Mouse (Mus musculus): ENCODE measurements at regions not wholly inside any gene's neighbourhood (a gene's known extent, or its start where the extent isn't known, plus 50 kb on each side); places are given as distances from the start of the nearest gene placed in this dataset.

DNA sequence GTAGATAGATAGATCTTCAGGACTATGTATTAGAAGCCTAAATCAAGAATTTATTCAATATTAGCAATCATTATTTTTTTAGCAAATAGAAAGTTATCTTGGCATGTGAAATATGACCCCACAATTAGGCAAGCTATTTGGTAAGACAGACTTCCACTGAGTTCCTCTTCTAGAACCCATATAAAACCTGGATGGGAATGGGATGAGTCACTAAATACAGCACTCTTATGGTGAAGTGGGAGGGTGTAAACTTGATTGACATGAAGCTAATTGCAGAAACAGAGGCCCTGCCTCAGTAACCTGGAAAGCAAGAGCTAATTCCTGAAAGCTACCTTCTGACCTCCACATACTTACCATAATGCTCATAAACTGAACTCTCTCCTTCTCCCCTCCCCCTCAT, 723.2 kb upstream of the Zeb2 start:
- DNase-seq, result no peak

DNA sequence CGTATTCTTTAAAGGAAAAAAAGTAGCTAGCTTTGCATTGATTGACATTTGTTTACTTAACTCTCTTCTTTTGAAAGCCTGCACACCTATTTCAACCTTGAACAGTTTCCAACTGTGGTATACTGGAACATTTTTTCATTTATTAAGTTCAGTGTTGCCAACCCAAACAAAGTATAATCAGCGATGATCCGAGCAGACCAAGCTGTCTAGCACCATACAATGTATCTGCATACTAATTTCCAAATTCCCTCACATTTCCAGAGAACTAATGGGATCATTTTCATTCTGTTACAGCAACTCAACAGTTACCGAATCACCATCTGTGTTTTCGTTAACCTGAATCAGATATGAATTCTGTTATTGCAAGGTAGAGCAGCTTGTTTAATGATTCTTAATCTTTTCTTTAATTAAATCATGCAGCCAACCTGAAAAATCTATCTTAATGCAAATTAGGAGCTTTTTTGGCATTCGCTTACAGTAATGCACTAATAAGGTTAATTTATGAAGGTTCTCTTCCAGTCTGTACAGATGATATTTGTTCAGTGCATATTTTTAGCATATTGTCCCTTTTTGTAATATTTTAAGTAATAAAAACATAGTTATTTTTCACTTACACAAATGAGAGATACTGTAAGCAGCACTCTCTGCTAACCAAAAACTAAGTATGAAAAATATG, 719.5 kb upstream of the Zeb2 start:
- no peak for DNase-seq

DNA sequence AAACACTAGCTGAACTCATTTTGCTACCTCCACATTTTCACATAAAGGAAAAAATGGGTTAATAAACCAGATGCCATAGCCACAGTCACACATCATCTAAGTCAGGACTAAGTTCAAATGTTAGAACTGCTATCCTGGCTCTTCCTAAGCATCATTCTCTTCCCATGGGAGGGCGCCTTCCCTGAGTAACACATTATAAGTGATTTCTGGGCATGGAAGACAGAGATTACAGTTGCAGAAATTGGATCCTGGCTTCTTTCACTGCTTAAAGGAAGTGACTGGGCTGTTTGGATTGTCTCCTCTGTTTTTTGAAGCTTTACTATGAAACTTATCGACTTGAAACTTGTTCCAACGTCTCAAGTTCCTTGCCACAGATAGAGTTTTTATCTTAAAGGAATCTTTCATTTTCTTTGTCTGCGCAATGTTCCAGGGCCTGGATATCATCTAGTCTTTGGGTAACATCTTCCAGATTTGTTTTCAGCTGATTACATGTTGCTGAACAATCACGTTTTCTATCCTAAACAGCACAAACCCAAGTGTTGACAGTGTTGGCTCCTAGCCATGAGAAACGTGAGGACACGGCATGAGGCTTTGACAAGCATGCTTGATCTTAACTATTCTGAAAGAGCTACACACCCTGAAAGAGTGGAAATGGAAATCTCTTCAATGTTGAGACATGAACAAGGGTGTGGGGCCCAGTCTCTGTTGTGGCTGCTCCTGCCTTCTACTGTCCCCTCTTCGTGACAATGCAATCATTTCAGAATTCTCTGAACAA, 700.9 kb upstream of the Zeb2 start:
- DNase-seq, result no peak

DNA sequence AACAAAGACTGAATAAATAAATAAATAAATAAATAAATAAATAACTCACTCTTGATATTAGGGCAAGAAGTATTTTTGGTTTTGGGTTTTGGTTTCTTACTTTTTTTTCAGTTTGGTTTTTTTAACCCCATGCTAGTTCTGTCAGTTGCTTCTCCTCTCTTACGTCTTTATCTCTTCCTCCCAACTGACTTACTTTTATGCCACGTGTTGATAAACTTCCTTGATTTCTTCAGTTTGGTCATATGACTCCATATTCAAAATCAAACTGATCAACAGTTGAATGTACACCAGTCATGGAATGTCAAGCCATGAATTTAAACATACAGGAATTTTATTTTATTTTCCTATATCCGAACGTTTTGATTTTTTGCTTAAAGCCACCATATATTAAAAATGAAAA, 697.5 kb upstream of the Zeb2 start:
- no peak for DNase-seq

DNA sequence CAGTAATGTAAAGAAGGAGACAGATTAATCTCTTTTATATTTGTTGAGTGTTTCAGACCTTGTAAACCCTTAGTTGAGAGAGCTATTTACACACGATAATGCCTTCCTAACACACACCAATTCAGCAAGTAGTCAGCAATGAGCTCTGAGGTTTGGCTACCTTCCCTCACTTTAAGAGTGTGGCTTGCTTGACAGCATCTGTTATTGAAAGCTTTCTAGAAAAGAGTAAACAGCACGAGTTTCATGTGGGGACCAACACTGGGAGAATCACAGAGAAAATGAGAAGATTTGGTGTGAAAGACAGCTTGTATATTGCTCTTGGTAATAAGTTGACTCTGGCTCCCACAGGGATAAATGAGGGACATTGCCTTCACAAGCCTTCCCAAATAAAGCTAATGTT, 688.1 kb upstream of the Zeb2 start:
- no peak for DNase-seq

DNA sequence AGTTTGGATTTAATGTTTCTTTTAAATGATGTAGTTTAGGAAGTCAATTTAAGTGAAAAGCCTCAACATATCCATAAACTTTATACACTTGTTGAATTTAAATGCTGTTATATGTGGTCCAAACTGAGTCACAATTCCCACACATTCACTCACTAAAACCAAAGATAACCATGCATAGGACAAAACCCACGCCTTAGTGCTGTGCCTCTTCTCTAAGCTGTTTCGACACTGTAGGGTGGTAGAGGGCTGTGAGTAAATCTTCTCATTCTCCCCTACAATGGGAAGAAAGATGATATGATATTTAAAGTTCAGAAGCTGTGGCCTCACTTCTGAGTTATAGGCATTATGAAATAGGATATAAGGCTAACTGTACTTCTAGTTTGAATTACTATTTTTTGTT, 682.9 kb upstream of the Zeb2 start:
- DNase-seq, result no peak

DNA sequence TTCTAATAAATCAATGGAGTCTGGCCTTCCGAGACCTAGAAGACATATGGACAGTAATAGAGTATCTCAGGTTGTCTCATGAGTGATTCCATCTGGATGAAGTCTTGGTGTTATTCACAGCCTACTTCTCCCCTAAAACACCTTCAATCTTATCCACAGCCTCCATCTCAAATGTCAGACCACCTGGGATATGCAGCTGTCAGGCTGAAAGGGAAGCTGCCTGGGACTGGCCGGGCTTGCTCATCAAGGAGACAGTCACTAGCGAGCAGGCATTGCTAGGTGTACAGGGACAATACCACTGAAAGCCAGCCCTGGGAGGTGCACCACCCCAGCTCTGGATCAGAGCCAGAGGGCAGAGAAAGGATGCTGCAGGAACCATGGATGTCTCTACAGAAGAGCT, 676.4 kb upstream of the Zeb2 start:
- DNase-seq, result no peak

DNA sequence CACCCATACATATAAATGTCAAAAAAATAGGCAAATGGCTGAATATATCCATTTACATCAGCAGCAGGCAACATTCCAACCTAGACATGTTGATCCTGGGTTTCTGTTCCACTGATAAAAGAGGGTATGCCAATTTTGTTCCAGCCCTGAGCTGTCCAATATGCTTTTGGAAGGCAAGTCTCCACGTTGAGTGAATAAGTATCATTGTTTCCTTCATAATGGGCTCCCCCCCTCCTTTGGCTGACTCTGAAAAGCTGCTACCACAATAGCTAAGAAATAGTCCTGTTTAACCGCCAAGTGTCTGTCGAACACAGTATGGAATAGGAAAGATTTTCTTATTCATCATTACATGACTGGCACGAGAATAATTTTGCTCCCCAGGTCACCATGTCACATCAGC, 672.5 kb upstream of the Zeb2 start:
- no peak for DNase-seq

DNA sequence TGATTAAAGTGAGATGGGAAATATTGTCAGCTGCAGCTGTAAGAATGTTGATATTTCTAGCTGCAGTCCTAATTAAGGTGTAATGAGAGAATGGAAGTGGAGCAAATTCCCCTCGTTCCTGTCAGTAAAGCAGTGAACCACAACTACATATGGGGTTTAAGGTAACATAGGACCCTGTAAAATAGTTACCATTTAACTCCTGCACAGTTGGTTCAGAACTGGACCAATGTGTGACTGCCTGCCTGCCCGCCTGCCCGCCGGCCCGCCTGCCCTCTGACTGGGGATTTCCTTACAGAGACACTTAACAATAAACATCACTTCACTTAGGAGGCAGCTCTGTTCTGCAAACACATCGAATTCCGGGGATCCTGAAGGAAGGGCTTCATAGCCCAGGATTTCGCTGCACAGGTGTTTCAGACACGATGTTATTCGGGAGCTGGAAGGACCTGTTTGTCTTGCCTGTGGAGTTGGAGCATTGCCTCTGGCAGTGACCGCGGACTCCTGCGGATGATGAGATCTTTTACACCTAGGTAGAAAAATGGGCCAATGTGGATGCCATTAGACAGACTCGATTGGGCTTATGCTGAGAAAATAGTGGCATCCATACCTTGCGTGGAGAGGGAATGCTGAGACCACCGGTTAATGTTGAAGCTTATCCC, 670.7 kb upstream of the Zeb2 start:
- peak; percentile 2 for DNase-seq

DNA sequence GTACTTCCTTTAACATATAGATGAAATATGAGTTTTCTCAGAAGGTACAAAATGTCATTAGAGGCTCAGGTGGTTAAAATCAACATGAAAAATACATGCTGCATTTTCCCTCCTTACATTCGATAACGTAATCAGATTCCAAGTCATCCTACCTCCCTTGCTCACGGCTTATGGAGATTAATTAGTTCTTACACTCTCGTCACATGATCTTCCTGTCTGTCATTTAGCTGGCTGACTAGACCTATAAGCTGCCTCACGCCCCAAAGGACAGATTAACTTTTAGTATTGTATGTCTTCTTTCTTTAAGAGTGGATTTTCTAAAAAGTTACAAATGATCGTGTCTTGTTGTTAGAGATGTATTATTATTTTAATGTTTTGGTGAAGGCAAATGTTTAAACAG, 669.6 kb upstream of the Zeb2 start:
- DNase-seq, result no peak

DNA sequence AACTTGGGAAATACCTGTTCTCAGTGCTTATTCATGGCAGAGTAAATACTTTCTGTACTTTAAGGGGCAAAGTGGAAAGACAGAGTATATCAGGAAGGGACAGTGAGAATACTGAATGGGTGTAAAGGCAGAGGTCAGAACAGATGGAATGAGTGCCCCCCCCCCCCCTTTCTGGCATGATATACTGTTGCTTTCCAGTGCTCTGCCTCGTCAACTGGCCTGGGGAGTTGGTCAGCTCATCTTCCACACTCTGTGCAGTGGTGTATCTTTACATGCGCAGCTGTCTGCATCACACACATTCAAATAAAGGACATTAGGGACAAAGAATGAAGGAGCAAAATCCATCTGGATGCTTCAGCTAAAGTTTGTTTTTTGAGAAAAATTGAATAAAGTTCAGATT, 668.5 kb upstream of the Zeb2 start:
- no peak for DNase-seq

DNA sequence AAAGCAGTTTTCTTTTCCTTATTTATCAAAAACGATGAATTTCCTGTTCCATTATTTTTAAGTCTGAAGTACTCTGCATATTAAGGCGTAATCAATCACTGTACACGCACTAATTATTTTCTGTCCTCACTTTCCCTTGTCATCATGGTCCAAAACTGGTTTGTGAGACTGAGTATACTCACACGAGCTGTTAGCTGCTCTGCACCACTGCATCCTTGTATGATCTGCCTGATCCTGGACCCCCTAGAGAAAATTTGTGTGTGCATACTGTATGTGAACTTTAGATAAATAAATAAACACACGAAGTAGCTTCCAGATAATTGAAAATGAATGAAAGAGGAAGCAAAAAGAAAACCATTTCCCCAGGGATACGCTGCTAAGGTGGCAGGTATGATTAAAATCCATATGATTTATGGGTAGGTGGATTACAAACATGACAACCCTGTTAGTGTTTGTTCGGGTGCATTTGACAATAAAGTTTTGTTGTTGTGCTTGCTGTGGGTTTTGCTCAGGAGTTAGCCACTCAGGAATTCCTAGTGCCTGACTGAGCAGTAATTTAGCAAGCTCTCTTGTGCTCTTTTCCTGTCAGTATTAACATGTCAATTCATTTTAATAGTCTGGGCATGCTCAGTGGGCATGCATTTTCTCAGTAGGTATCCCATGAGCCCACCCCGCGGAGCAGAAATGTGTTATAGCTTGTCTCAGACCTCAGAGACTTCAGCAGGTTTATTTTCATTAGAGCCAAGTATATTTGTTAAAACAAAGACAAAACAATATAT, 666.6 kb upstream of the Zeb2 start:
- no peak for DNase-seq

DNA sequence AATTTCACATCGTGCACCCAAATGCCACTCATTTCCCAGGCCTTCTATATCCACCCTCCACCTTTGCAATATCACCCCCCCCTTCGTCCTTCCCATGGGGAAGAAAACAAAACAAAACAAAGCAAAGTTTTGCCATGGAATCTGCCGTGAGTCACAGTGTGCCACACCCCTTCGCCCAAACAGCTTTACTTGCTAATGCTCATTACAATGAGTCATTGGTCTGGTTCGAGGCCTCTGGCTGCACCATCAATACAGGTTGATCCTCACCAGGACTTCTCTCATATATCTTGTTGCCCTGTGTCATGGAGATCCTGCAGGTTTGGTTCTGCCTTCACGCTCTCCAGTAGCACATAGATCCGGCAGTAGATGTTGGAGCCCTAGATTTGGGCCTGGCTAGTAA, 660.3 kb upstream of the Zeb2 start:
- no peak for DNase-seq

DNA sequence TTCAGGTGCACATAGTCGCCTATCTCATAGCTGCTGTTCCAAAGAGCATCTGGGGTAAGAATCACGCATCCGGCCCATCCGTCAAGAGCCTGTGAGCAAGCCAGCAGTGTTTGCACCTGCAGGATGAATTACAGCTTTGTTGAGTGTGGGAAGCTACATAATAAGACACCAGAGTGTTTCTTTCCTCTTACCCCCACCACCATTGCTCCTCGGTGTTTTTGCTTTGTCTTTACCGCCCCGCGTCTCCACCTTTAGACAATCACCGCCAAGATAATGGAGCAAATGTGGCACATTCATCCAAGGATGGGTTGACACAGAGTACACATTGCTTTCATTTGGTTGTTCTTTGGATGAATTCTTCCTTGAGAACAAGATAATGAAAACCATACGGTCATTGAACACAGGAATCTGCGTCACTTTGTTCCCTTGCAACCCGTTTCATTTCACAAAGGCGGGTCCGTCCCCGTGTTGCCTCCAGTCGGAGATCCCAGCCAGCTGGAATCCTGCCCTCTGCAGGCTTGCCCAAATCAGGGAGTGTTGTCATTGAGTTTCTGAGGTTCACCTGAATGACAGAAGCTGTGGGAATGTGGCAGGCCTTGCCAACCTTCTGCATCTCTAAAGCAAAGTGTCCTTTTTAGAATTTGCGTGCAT, 659.4 kb upstream of the Zeb2 start:
- DNase-seq, result no peak

DNA sequence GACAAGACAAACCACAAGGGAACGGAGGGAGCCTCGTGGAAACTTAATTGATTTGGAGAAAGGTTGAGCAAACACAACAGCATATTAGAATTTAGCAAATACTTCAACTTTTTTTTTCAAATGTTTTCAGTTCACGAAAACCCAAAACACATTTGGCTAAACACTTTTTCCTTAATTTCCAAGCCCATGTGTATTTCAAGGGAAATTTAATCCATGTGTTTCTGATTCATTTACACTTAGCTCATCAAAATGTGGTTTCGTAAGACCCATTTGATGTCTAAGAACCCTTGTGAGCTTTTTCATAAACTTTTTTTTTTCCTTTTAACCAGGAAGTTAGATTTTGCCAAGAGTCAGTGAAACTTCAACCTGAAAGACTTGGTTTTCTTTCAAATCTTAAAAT, 658.5 kb upstream of the Zeb2 start:
- DNase-seq, result no peak

DNA sequence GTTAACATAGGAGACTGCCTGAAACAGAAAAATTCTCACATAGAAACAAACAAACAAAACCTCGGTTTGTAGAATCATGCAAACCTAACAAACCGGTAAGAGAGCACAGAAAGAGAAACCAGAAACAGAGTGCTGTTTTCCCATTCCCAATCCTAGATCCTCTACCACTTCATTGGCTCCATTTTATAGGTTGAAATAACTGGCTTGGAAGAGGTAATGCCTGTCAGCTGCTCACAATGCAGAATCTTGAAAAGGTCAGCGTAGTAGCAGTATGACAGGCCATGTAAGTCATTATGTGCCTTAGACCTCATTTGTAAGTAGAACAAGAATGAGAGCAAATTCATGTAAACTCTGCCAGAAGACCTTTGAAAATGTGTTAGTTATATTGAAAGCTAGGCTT, 657.2 kb upstream of the Zeb2 start:
- DNase-seq, result no peak

DNA sequence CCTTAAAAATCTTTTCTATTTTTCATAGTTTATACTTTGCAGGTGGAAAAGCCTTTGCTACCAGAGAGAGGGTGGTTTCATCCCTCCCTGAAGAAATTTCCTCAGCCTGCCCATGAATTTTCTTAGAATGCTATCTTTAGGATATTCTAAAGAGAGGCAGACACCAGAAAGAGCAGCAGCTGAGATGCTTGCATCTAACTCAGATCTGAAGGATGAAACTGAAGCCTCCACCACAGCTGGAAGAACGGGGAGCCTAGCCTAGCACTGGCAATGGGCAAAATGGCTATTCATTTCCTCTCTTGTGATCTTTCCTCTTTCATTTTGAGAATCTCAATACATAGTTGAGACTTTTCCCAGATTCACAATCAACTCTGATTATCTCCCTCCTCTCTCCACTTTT, 640.0 kb upstream of the Zeb2 start:
- DNase-seq, result no peak

DNA sequence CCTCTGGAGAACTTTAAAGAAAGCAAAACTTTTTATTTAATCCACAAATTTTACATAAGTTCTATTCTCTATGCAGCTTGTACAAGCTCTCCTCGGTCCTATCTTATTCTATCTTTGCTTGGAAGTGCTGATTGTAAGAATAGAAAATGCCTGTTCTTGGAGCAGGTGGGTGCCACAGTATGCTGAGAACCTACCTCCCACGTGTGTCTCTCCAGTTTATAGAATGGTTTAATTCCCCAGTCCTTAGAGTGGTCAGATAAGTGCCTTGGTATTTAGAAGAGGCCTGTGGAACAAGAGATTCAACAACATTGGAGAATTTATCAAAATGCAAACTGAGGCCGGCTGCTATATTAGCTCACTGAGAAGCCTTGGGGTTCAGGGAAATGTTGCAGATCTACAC, 639.2 kb upstream of the Zeb2 start:
- DNase-seq, result no peak

DNA sequence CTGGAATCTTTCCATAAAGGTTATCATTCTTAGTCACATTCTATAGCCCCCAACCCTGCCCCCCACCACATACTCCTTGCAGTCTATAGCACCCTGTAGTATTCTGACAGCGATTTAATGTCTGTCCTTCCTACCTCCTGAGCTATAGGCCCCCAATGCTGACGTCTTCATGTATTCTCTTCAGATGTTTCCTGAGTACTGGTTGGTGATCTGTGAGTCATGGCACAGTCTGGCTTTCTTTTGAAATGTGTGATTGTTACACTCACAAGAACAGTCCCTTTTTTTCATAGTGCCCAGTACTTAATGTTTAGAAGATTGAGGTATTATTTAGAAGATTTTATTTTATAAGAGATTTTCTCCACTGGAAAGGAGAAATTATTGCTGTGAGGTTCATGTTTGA, 634.6 kb upstream of the Zeb2 start:
- no peak for DNase-seq

DNA sequence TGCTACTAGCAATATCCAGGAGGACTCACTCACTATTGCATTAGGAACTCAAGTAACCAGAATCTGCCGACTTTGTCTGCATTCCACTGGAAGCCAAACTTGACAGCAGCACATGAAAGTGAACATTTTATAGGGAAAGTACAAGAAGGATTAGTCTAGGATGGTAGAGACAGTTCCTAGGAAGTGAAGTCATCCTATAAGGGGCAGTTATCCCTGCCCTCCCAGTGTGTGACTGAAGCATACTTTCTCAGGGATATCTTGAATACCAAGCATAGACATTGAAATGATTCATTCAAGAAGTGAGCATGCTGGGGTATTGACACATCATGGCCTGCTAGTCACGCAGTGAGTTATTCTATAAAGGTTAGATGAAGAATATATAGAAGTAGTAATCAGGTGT, 632.2 kb upstream of the Zeb2 start:
- DNase-seq, result no peak

DNA sequence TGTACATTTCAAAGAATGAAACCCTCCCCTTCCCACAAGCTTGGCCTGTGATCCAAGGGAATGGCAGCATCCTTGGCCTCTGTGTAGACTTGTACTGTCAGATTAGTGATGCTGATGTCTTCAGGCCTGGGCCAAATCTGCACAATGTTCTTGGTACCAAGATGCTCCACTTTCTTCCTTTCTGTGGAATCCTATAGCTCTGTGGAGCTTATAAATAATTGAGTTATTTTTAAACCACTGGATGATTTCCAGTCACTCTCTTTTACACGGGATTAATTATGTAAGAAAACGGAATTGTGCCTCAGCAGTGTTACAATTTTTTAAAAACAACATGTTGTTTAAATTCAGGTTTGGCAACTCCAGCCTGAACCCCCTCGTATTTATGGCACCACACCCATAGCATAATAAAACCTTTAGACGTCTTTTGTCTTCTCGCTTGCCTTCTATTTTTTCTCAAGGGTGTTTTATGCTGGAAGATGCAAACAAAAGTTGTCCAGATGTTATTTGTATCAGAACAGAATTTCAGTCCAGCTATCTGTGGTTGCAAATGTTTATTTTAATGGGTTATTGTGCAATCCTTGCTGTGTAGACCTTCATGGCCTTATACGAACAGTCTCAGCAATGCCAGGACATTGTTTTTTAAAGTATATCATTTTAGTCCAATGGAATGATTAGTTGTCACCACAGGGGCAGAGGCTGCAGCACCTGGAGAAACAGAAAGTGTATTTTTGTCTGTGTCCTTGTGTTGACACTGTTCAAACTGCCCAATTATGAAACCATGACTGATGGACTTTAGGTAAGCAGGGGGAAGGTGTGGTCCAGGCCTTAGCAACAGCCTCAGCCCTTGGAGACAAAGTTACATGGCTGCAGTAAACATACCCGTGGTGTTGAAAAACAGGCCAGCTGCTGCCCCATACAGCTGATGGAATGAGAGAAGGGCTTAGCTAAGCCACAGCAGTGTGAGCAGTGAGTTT, 630.4 kb upstream of the Zeb2 start:
- DNase-seq, result no peak

DNA sequence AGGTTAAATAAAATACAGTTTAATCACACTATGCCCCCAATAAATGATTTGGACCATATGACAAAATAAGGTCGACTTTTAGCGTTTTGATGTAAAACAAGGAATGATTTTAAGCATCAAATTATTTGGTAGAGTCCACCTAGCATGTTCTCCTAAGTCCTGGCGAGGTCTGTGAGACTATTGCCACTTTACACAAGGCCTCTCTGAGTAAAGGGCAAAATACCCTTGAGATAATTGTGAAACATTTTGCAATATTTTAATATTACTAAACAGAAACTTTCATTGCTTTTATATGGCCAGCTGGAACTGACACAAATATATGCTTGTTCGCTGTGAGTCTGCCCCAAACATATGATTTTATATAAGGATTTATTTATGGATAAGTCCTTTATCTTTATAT, 629.4 kb upstream of the Zeb2 start:
- DNase-seq, result no peak
